Comparison of ENCODE assay signal across 8 mouse cellular contexts in genomic region chr1:80018391-80019065, GRCm38 (mm10).
DNase-seq lines count a peak whose midpoint lies in the region; ATAC-seq and TF ChIP-seq lines count a peak whose summit lies in the region.

No protein-coding gene starts in this region.

- no peak for TF ChIP-seq CTCF in heart, adult 2 months (IDR thresholded peaks at IDR 0.05)

- H3K27me3 ChIP-seq in heart, adult 2 months (ENCODE audit: control insufficient read depth, insufficient read depth, low read length) = no peaks in the 10 kb centered on the region
- H3K27me3 ChIP-seq in heart, embryonic 10.5 days (ENCODE audit: insufficient read depth, poor library complexity, severe bottlenecking) = no peaks in the 10 kb centered on the region
- no peaks in the 10 kb centered on the region for H3K27me3 ChIP-seq in intestine, embryonic 16.5 days (replicated peaks; ENCODE audit: control insufficient read depth, insufficient read depth, low read length)

- H3K4me1 ChIP-seq in heart, adult 2 months (ENCODE audit: control insufficient read depth, insufficient read depth, low read length) = no peaks in the 10 kb centered on the region; the same call in 1 of the 2 replicates
- no peaks in the 10 kb centered on the region for H3K4me1 ChIP-seq in heart, embryonic 10.5 days
- H3K4me1 ChIP-seq in intestine, embryonic 16.5 days (ENCODE audit: control insufficient read depth, insufficient read depth, low read length) = peaks cover 4% of the 10 kb centered on the region; the same call in 1 of the 2 replicates

- H3K79me2 ChIP-seq in heart, adult 2 months (replicated peaks; ENCODE audit: control insufficient read depth, insufficient read depth, low read length) = no peaks in the 10 kb centered on the region

- peak; percentile 78 to 84 for DNase-seq in heart, adult 2 months
- DNase-seq in heart, embryonic 10.5 days (ENCODE audit: low spot score) = no peak
- DNase-seq in fibroblast of lung, adult 2 months (ENCODE audit: low read depth) = peak; percentile 67
- peak; percentile 76 to 78 for DNase-seq in heart, postnatal 36 days
- DNase-seq in mesoderm, embryonic 11.5 days (ENCODE audit: low read depth, low spot score) = peak; percentile 30
- DNase-seq in T-cell, adult 2 months (ENCODE audit: low spot score) = no peak

- TF ChIP-seq EP300 in heart, adult 2 months (IDR thresholded peaks at IDR 0.05; ENCODE audit: insufficient read depth, low read depth, low read length) = 0 out of 2 replicates have a peak, but pooled peaks have one; percentile 47

- H3K4me2 ChIP-seq in intestine, embryonic 16.5 days (ENCODE audit: low read depth, low read length) = no peak overlapping the region

- no peaks in the 10 kb centered on the region for H3K36me3 ChIP-seq in heart, adult 2 months (ENCODE audit: control insufficient read depth, insufficient read depth, low read length)
- no peaks in the 10 kb centered on the region for H3K36me3 ChIP-seq in heart, embryonic 10.5 days
- H3K36me3 ChIP-seq in intestine, embryonic 16.5 days (ENCODE audit: control insufficient read depth, insufficient read depth, low read length) = no peaks in the 10 kb centered on the region

- no peak for TF ChIP-seq POLR2A in heart, adult 2 months (IDR thresholded peaks at IDR 0.05; ENCODE audit: insufficient read depth, low read depth, low read length)

- peak overlapping the region; percentile 13 for H3K27ac ChIP-seq in heart, adult 2 months
- H3K27ac ChIP-seq in heart, embryonic 10.5 days = no peak overlapping the region
- no peak overlapping the region for H3K27ac ChIP-seq in intestine, embryonic 16.5 days (ENCODE audit: low read length)

- no peak overlapping the region for H3K9ac ChIP-seq in heart, adult 2 months (ENCODE audit: low read depth, low read length)
- no peak overlapping the region for H3K9ac ChIP-seq in intestine, embryonic 16.5 days (ENCODE audit: low read depth, low read length)

- intact Hi-C loops in heart, adult 2 months (cut with DNase I) = loop anchor here (10.0 kb wide), 1 partner anchor 194 kb away; no protein-coding TSS in a partner anchor
- intact Hi-C loops in heart, postnatal 36 days (cut with DNase I) = no loop called here

- 57% methylated on average over 11 of the region's 11 CpGs for WGBS in heart, adult 2 months
- 71% methylated on average over 11 of the region's 11 CpGs for WGBS in heart, embryonic 10.5 days
- 68% methylated on average over 11 of the region's 11 CpGs for WGBS in intestine, embryonic 16.5 days

- ATAC-seq in intestine, embryonic 16.5 days = no peak
- no peak for ATAC-seq in frontal cortex, adult (ENCODE audit: low TSS enrichment)

- H3K4me3 ChIP-seq in heart, adult 2 months = no peak overlapping the region
- no peak overlapping the region for H3K4me3 ChIP-seq in heart, embryonic 10.5 days
- no peak overlapping the region for H3K4me3 ChIP-seq in intestine, embryonic 16.5 days (ENCODE audit: low read length)

- no peaks in the 10 kb centered on the region for H3K9me3 ChIP-seq in heart, embryonic 10.5 days
- no peaks in the 10 kb centered on the region for H3K9me3 ChIP-seq in intestine, embryonic 16.5 days (ENCODE audit: control insufficient read depth, low read length)

Comparison
In these comparisons a context has a peak if more than half of its experiments do, and no peak if none do; other contexts are left out.
1. DNase-seq: peak in heart, adult 2 months (2 of 2), fibroblast of lung, adult 2 months (single experiment), heart, postnatal 36 days (2 of 2) and mesoderm, embryonic 11.5 days (single experiment); none in heart, embryonic 10.5 days (single experiment) and T-cell, adult 2 months (single experiment).